Mouse (Mus musculus) cerebellum, adult 2 months (tissue): ENCODE data around the gene Cd52. TPM values are rescaled to one million over a fixed set of nuclear protein-coding genes. Genes with fewer than 3 reads are reported as not detected.

Experiments used
- DNase-seq, 2 experiments: peaks; one replicate each; pipeline ENCODE4 v3.0.0; 2021
- H3K27ac ChIP-seq: fragments of 200-500 bp; 2 replicates; pipeline ENCODE4 v1.5.1; 2012; ENCODE audit warnings: low read length, control low read depth, inconsistent platforms; ENCODE audit not compliant: insufficient read depth
- H3K27me3 ChIP-seq: fragments of 200-500 bp; 2 replicates; pipeline ENCODE4 v1.6.1; 2012; ENCODE audit warnings: inconsistent platforms, mild to moderate bottlenecking, low read length, moderate library complexity; ENCODE audit not compliant: control insufficient read depth, insufficient read depth
- H3K4me1 ChIP-seq: fragments of 200-500 bp; 2 replicates; pipeline ENCODE4 v1.6.1; 2011; ENCODE audit warnings: low read length; ENCODE audit not compliant: control insufficient read depth, insufficient read depth
- H3K4me3 ChIP-seq: fragments of 200-500 bp; replicated peaks from 2 replicates; pipeline ENCODE3; 2011; ENCODE audit warnings: mild to moderate bottlenecking, low read depth, low read length, control low read depth; ENCODE audit not compliant: insufficient read depth
- CTCF ChIP-seq: fragments of 200-500 bp; IDR thresholded peaks from 2 replicates; pipeline ENCODE4 v1.5.1; 2011; ENCODE audit warnings: low read depth, mild to moderate bottlenecking, control low read depth, low read length, moderate library complexity, borderline replicate concordance; ENCODE audit not compliant: insufficient read depth
- POLR2A ChIP-seq: fragments of 200-500 bp; IDR thresholded peaks from 2 replicates; pipeline ENCODE4 v1.6.1; 2011; ENCODE audit warnings: low read length, control low read depth, borderline replicate concordance; ENCODE audit not compliant: insufficient read depth
- WGBS: fragments of 180-500 bp; shearing (Covaris S2); methylation state at CpG from one replicate; pipeline ENCODE4 v1.1.7; 2018; 5-methylcytosine and 5-hydroxymethylcytosine counted together
- polyA plus RNA-seq: library from polyadenylated mRNA; depleted of rRNA; stranded (reverse); fragments of >200 nt; gene quantifications from 2 replicates; pipeline ENCODE4 v1.2.3, GENCODE M21; 2012

Cd52 gene
- polyA plus RNA-seq, 1 experiment, result 2.8 TPM

DNA sequence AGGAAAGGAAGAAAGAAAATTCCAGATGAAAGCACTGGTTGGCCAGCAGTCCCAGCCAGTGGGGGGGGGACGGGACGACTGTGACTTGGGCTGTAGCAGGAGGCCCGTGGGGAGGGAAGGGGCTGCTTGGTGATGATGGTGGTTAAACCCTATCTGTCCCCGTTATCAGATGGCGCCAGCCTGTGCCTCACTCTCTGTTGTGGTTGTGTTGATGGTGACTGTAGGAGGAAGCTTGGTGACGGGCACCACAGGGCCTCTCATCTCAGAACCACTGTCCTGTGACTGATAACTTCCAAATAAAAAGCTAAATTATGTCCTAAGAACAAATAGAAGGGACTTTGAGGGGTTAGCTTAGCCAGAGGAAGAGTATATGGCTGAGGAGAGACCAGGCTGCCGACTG is 11.2 kb upstream of the Cd52 start:
- Histone ChIP-seq H3K4me1 (no peaks in the 10 kb centered on the region), H3K27ac (no peak overlapping the region), H3K27me3 (no peaks in the 10 kb centered on the region), H3K4me3 (no peak overlapping the region)
- WGBS, result 68% methylated on average over 7 of the region's 7 CpGs
- no peak for DNase-seq
- TF ChIP-seq CTCF, result no peak
- TF ChIP-seq POLR2A, result no peak

GRCm38 (mm10) chr4:134102742-134103119 is 7.8 kb upstream of the Cd52 start:
- no peaks in the 10 kb centered on the region for H3K4me1 ChIP-seq
- peak overlapping the region; percentile 82 for H3K4me3 ChIP-seq
- no peak overlapping the region for H3K27ac ChIP-seq
- 3% methylated on average over 21 of the region's 21 CpGs for WGBS
- TF ChIP-seq POLR2A (no peak), CTCF (no peak)
- H3K27me3 ChIP-seq, result no peaks in the 10 kb centered on the region
- no peak for DNase-seq

DNA sequence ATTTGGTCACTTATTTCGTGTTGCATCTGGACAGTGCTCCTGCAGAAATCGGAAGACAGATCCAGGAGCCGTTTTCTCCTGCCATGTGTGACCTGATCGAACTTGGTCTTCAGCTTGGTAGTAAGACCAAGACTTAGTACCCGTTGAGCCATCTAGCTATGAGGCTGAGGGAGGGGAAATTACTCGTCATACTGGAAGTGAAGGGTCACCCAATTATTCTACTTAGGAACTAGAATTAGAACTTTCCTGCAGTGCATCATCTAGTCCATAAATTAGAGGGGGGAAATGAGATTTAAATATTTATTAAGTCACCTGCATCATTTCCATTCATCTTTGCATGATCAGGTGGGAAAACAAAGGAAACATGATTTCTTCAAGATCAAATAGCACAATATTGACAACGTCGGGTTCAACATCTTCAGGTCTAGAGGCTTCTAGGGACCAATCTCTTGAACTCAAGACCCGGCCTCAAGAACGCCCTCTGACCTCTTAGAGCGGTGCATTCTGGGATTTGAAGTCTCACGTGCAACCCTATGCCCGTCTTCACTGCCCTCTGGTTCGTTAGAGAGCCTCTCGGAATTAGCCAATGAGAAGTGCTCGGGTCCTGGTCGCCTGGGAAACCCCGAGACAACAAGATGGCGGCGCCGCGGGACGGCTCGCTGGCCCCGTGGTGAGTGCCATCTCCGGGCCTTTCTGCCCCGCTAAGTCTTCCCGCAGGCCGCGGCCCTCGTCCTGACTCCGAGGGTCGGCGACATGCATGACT is 7.3 kb upstream of the Cd52 start, which contains the start of gene Ubxn11:
TSS of gene Ubxn11 (plus strand) at position 592 of the 763 bp plus-strand sequence.
- no peak within 1 kb of the TSS for H3K27ac ChIP-seq
- peak; percentile 90 to 93 for DNase-seq
- 19% methylated on average over 34 of the region's 34 CpGs for WGBS
- TF ChIP-seq POLR2A (no peak), CTCF (no peak)
- H3K4me1 ChIP-seq, result no peaks in the 10 kb centered on the region
- H3K4me3 ChIP-seq, result peak within 1 kb of the TSS; percentile 82
- H3K27me3 ChIP-seq, result no peaks in the 10 kb centered on the region

DNA sequence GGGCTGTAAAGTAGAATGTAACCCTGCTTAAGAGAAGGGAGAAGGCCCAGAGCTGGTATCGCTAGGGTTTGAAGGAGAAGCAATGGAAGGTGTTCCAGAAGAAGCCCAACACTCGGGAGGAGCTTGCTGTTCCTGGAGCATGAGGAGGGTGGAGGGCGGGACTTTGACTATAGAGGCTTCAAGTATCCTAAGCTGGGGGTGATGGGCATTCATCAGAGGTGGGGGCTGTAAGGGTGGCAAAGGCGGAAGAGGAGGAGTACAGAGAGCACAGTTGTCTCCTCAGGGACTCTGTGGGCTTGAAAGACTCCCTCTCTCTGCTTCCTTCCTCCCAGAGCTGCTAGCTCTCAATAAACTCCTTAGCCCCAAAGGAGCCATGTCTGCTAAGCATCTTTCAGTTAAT is 5.4 kb upstream of the Cd52 start:
- WGBS, result 82% methylated on average over 4 of the region's 4 CpGs
- no peak overlapping the region for H3K4me3 ChIP-seq
- no peaks in the 10 kb centered on the region for H3K4me1 ChIP-seq

GRCm38 (mm10) chr4:134098628-134099027 is 3.7 kb upstream of the Cd52 start:
- no peak for DNase-seq
- Histone ChIP-seq H3K27ac (no peak overlapping the region), H3K4me3 (no peak overlapping the region), H3K4me1 (no peaks in the 10 kb centered on the region), H3K27me3 (no peaks in the 10 kb centered on the region)
- TF ChIP-seq CTCF (no peak), POLR2A (no peak)
- WGBS, result 81% methylated on average over 8 of the region's 8 CpGs

More for the DNA sequence above, 5.4 kb upstream of the Cd52 start:
- H3K27me3 ChIP-seq, result no peaks in the 10 kb centered on the region
- TF ChIP-seq CTCF, result no peak
- TF ChIP-seq POLR2A, result no peak
- no peak overlapping the region for H3K27ac ChIP-seq
- DNase-seq, result no peak

GRCm38 (mm10) chr4:134097015-134097608 is 2.2 kb upstream of the Cd52 start:
- no peak for DNase-seq
- Histone ChIP-seq H3K4me3 (no peak overlapping the region), H3K4me1 (no peaks in the 10 kb centered on the region), H3K27ac (no peak overlapping the region), H3K27me3 (no peaks in the 10 kb centered on the region)
- TF ChIP-seq CTCF (no peak), POLR2A (no peak)
- 71% methylated on average over 5 of the region's 5 CpGs for WGBS

- 76% methylated on average over 3 of the region's 3 CpGs for WGBS
- H3K4me1 ChIP-seq, result no peaks in the 10 kb centered on the region
- H3K4me3 ChIP-seq, result no peak overlapping the region
- DNase-seq, result no peak
- H3K27ac ChIP-seq, result no peak overlapping the region
- TF ChIP-seq POLR2A, result no peak
- no peak for TF ChIP-seq CTCF
- H3K27me3 ChIP-seq, result no peaks in the 10 kb centered on the region
Measured at GRCm38 (mm10) chr4:134096120-134096519, 1.2 kb upstream of the Cd52 start.

DNA sequence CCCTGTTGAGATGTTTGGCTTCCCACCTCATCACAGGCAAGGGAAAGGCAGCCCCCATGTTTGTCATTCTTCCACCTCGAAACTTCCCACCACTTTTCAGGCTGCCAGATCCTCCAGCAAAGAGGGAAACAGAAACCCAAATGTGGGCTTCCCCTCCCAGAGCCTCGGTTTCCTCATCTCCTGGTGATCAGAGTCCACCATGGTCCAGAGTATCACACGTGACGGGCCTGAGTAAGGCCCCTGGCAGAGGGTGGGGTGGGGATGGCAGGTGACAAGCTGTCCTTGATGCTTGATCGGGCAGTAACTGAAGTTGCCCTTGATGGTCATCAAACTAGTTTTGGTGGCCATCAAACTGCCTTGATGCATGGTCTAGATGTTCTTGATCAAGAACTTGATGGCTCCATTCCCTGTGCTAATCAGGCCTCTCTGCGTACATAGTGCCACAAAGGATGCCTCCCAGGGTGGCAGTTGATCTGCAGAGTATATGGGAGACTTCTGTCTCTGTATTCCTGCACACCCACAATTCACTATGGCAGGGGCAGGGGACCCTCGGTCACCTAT is 798 bp downstream of the Cd52 start:
- H3K27me3 ChIP-seq, result no peaks in the 10 kb centered on the region
- TF ChIP-seq CTCF (no peak), POLR2A (no peak)
- WGBS, result 79% methylated on average over 7 of the region's 7 CpGs

More for the DNA sequence above, 798 bp downstream of the Cd52 start:
- H3K4me3 ChIP-seq, result no peak overlapping the region
- no peak overlapping the region for H3K27ac ChIP-seq
- no peaks in the 10 kb centered on the region for H3K4me1 ChIP-seq
- DNase-seq, result no peak
